In the genomic region with DNA sequence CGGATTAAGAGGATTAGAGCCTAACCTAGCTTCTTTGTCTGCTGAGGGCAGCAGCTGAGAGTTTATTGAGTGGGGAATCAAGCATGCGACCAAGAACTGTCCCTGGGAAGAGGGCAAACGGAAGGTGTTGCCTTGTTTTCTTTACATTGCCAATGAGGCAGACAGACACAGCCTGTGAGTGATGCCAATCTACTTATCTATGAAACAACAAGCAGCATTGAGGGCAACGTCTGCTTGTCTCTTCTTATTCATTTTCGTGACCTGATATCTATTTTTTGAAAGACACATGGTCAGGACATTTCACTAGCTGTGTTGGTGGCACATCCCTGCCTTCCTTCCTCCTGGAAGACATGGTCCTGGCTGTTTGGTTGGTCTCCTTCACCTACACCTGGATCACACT, we compare ENCODE assay signal across 17 mouse cellular contexts. TPM values are rescaled to one million over a fixed set of nuclear protein-coding genes. Genes with fewer than 3 reads are reported as not detected.
"Had no signal": no experiment of that assay in that cellular context is flagged by ENCODE, and none has a peak within 500 bp of the region (broad histone marks: within the 10 kb centered on the region; RNA-seq: fewer than 3 reads in every experiment).

A gene (plus strand): TSS at position 301 of the 400 bp plus-strand sequence.

- DNase-seq: left cerebral cortex, postnatal 4 days; liver; liver, embryonic 13.5 days; liver, postnatal 0 days; lung, adult 18-20 months; lung, adult 2 months; lung, embryonic 14.5 days; lung, postnatal 10 days; lung, postnatal 14 days; lung, postnatal 36 days; lung, postnatal 4 days; midbrain, embryonic 14.5 days had no signal

RNA-seq across cellular contexts. Expression of the gene that starts here (rescaled TPM):
- total RNA-seq: left cerebral cortex, postnatal 4 days; liver, adult 2 months; megakaryocyte progenitor cell, adult 5-6 weeks; megakaryocyte, adult 5-6 weeks; megakaryocyte-erythroid progenitor cell, adult 5-6 weeks; monocyte, adult 5-6 weeks had no signal
